Mouse (Mus musculus) left cerebral cortex, postnatal 10 days (tissue): ENCODE measurements around the gene Cnmd. TPM values are rescaled to one million over a fixed set of nuclear protein-coding genes. Genes with fewer than 3 reads are reported as not detected.

ENCODE experiments used
- DNase-seq, 2 experiments: peaks; one replicate each; pipeline ENCODE4 v3.0.0; 2021 to 2022; ENCODE audit warnings: low spot score in 2 of 2, mixed read lengths in 1 of 2; ENCODE audit errors: extremely low spot score in 1 of 2
- intact Hi-C: fragments of 180-260 bp; cut with DNase I; formaldehyde crosslinking; loops from one replicate; pipeline ENCODE4 v1.15.1; 2025
- total RNA-seq, 2 experiments: library from RNA; stranded (reverse); gene quantifications; 2 replicates each; pipeline ENCODE4 v1.2.3; 2021

Gene Cnmd
- total RNA-seq, 2 experiments from 2014 or later = 0.75 to 0.77 TPM

- no peak for DNase-seq
- intact Hi-C loops = loop anchor here (5.0 kb wide), 1 partner anchor 106 kb away; the partner anchor contains the start of genes Elf1 and Wbp4
Observed at GRCm38 (mm10) chr14:79588534-79588951, 73.4 kb downstream of the Cnmd start.

- no peak for DNase-seq
- intact Hi-C loops = loop anchor here (5.0 kb wide), 1 partner anchor 106 kb away; the partner anchor contains the start of genes Elf1 and Wbp4
Observed at GRCm38 (mm10) chr14:79587852-79588229, 74.1 kb downstream of the Cnmd start.

Other genes starting within 250 kb of the Cnmd start
- gene Kbtbd7, start 235.7 kb downstream of the Cnmd start, total RNA-seq = 10 to 100 TPM; 39.9 to 40.5 TPM
- gene Kbtbd6, start 210.3 kb downstream of the Cnmd start, total RNA-seq = 1 to 10 TPM; 1.5 to 1.7 TPM
- 1 to 10 TPM; 4.8 to 5.0 TPM for gene Elf1, start 181.0 kb downstream of the Cnmd start, total RNA-seq
- 10 to 100 TPM; 42.6 to 44.1 TPM for gene Wbp4, start 180.7 kb downstream of the Cnmd start, total RNA-seq
- 10 to 100 TPM; 77.9 to 92.8 TPM for gene Sugt1, start 74.5 kb downstream of the Cnmd start, total RNA-seq
- gene Pcdh8, start 109.1 kb upstream of the Cnmd start, total RNA-seq = 10 to 100 TPM; 55.6 to 58.4 TPM